Mouse (Mus musculus) liver, adult 2 months (tissue): ENCODE results near the gene Shroom1.

Experiments used
- CTCF ChIP-seq: fragments of 200-500 bp; IDR thresholded peaks from 2 replicates; pipeline ENCODE4 v1.5.1; 2011; ENCODE audit warnings: low read depth, low read length, control low read depth
- POLR2A ChIP-seq: fragments of 200-500 bp; IDR thresholded peaks from 2 replicates; pipeline ENCODE4 v1.6.1; 2011; ENCODE audit warnings: low read length, control low read depth; ENCODE audit not compliant: insufficient read depth; ENCODE audit errors: extremely low read depth

DNA sequence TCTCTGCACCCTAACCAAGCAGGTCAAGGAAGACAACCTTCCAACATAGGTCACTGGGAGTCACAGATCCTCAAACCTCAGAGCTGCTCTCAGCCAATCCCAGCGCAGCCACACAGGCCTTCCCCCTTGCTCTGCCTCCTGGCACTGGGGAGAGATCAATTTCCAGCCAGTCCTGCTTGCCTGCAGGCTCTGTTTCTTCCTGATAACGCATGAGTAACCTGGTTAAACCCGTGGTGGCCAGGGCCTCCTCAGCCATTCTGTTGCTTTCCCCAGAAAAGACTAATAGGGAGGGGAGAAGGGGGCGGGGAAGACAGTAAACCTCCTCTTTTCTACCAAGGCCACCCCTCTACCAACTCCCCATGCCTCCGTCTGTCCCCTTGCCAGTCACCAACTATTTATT lies 4.7 kb downstream of the Shroom1 start:
- TF ChIP-seq CTCF (no peak), POLR2A (no peak)
